ENCODE assay signal across 12 mouse cellular contexts in genomic region chr2:9880271-9880670, GRCm38 (mm10). TPM values are rescaled to one million over a fixed set of nuclear protein-coding genes. Genes with fewer than 3 reads are reported as not detected.
DNase-seq lines count a peak whose midpoint lies in the region; ATAC-seq and TF ChIP-seq lines count a peak whose summit lies in the region.
"Had no signal": no experiment of that assay in that cellular context is flagged by ENCODE, and none has a peak within 500 bp of the region (broad histone marks: within the 10 kb centered on the region; RNA-seq: fewer than 3 reads in every experiment).

No protein-coding gene starts in this region.

- peaks cover 15% of the 10 kb centered on the region for H3K4me1 ChIP-seq in heart, postnatal 0 days (ENCODE audit: control insufficient read depth, insufficient read depth)
- 0 out of 2 replicates have a peak, but pooled peaks cover 4% of the 10 kb centered on the region for H3K4me1 ChIP-seq in bone marrow macrophage, adult 2 months (ENCODE audit: control insufficient read depth, insufficient read depth, low read length)
- peaks cover 8% of the 10 kb centered on the region for H3K4me1 ChIP-seq in hindbrain, embryonic 11.5 days (replicated peaks; ENCODE audit: control insufficient read depth, insufficient read depth, low read length)
- peaks cover 19% of the 10 kb centered on the region for H3K4me1 ChIP-seq in midbrain, embryonic 11.5 days (ENCODE audit: control insufficient read depth, insufficient read depth, low read length)
- H3K4me1 ChIP-seq in forebrain, embryonic 14.5 days (ENCODE audit: control insufficient read depth, insufficient read depth, low read length): peaks cover 4% of the 10 kb centered on the region; the same call in 1 of the 2 replicates

- 18% methylated on average over 11 of the region's 11 CpGs for WGBS in heart, postnatal 0 days
- WGBS in hindbrain, embryonic 11.5 days: 4% methylated on average over 11 of the region's 11 CpGs
- WGBS in midbrain, embryonic 11.5 days: 3% methylated on average over 11 of the region's 11 CpGs
- 3% methylated on average over 11 of the region's 11 CpGs for WGBS in forebrain, embryonic 14.5 days

- no peak for ATAC-seq in heart, postnatal 0 days (ENCODE audit: insufficient read depth, low read depth)
- no peak for ATAC-seq in hindbrain, embryonic 11.5 days (ENCODE audit: low FRiP score)
- ATAC-seq in midbrain, embryonic 11.5 days (ENCODE audit: low FRiP score): no peak
- no peak for ATAC-seq in forebrain, embryonic 14.5 days

- TF ChIP-seq EP300 in heart, postnatal 0 days (IDR thresholded peaks at IDR 0.05; ENCODE audit: low read depth): no peak

- H3K27ac ChIP-seq in heart, postnatal 0 days (ENCODE audit: low read depth): no peak overlapping the region
- H3K27ac ChIP-seq in bone marrow macrophage, adult 2 months (ENCODE audit: insufficient read depth, low read depth, low read length): no peak overlapping the region
- H3K27ac ChIP-seq in hindbrain, embryonic 11.5 days (ENCODE audit: low read depth, low read length): no peak overlapping the region
- no peak overlapping the region for H3K27ac ChIP-seq in midbrain, embryonic 11.5 days (ENCODE audit: low read depth, low read length)
- H3K27ac ChIP-seq in forebrain, embryonic 14.5 days (ENCODE audit: low read depth, low read length): no peak overlapping the region

- TF ChIP-seq POLR2A in bone marrow macrophage, adult 2 months (IDR thresholded peaks at IDR 0.05; ENCODE audit: borderline replicate concordance, low read depth, low read length): no peak

- H3K36me3 ChIP-seq in heart, postnatal 0 days (replicated peaks; ENCODE audit: control insufficient read depth, insufficient read depth, low read length): no peaks in the 10 kb centered on the region
- no peaks in the 10 kb centered on the region for H3K36me3 ChIP-seq in hindbrain, embryonic 11.5 days (ENCODE audit: control insufficient read depth, insufficient read depth, low read length)
- no peaks in the 10 kb centered on the region for H3K36me3 ChIP-seq in midbrain, embryonic 11.5 days (ENCODE audit: control insufficient read depth, insufficient read depth, low read length)
- H3K36me3 ChIP-seq in forebrain, embryonic 14.5 days (ENCODE audit: control insufficient read depth, insufficient read depth, low read length): no peaks in the 10 kb centered on the region

- H3K9me3 ChIP-seq in heart, postnatal 0 days (replicated peaks; ENCODE audit: control insufficient read depth, low read length): no peaks in the 10 kb centered on the region
- H3K9me3 ChIP-seq in hindbrain, embryonic 11.5 days (ENCODE audit: control insufficient read depth, low read length): no peaks in the 10 kb centered on the region
- H3K9me3 ChIP-seq in midbrain, embryonic 11.5 days (ENCODE audit: control insufficient read depth, low read length): no peaks in the 10 kb centered on the region
- no peaks in the 10 kb centered on the region for H3K9me3 ChIP-seq in forebrain, embryonic 14.5 days (replicated peaks; ENCODE audit: control insufficient read depth, low read length)

- peak overlapping the region; percentile 74 for H3K4me3 ChIP-seq in heart, postnatal 0 days (ENCODE audit: low read depth, low read length)
- peak overlapping the region; percentile 62 for H3K4me3 ChIP-seq in bone marrow macrophage, adult 2 months (ENCODE audit: insufficient read depth, low read length)
- no peak overlapping the region for H3K4me3 ChIP-seq in hindbrain, embryonic 11.5 days (ENCODE audit: low read depth, low read length)
- no peak overlapping the region for H3K4me3 ChIP-seq in midbrain, embryonic 11.5 days (ENCODE audit: low read depth, low read length)
- H3K4me3 ChIP-seq in forebrain, embryonic 14.5 days (ENCODE audit: low read depth, low read length): no peak overlapping the region

- intact Hi-C loops in heart, postnatal 36 days (cut with DNase I): loop anchor here (10.0 kb wide), 1 partner anchor 1205 kb away; no protein-coding TSS in a partner anchor

- DNase-seq in heart, postnatal 0 days (ENCODE audit: low spot score): no peak
- no peak for DNase-seq in heart, postnatal 36 days
- peak; percentile 36 for DNase-seq in hindbrain, embryonic 11.5 days (ENCODE audit: low spot score)
- DNase-seq in midbrain, embryonic 11.5 days (ENCODE audit: low spot score, missing footprints): peak; percentile 92
- no peak for DNase-seq in layer of hippocampus, postnatal 25 days (ENCODE audit: extremely low spot score in 1 of 2, low spot score in 1 of 2)
- DNase-seq in forebrain, embryonic 14.5 days (ENCODE audit: low spot score): no peak
- no peak for DNase-seq in left cerebral cortex, adult 8-10 months (ENCODE audit: low spot score in 2 of 2)

- no peak overlapping the region for H3K9ac ChIP-seq in heart, postnatal 0 days (replicated peaks; ENCODE audit: low read depth, low read length)
- H3K9ac ChIP-seq in hindbrain, embryonic 11.5 days (ENCODE audit: low read depth, low read length): no peak overlapping the region
- H3K9ac ChIP-seq in midbrain, embryonic 11.5 days (ENCODE audit: low read length): no peak overlapping the region
- H3K9ac ChIP-seq in forebrain, embryonic 14.5 days (ENCODE audit: low read length): no peak overlapping the region

- TF ChIP-seq CTCF in heart, postnatal 0 days (IDR thresholded peaks at IDR 0.05; ENCODE audit: low read depth): no peak
- no peak for TF ChIP-seq CTCF in bone marrow macrophage, adult 2 months (IDR thresholded peaks at IDR 0.05; ENCODE audit: low read depth, low read length)

- H3K4me2 ChIP-seq in heart, postnatal 0 days (ENCODE audit: low read depth, low read length): peak overlapping the region; percentile 99
- H3K4me2 ChIP-seq in hindbrain, embryonic 11.5 days (replicated peaks; ENCODE audit: low read depth, low read length): no peak overlapping the region
- peak overlapping the region; percentile 60 for H3K4me2 ChIP-seq in midbrain, embryonic 11.5 days
- no peak overlapping the region for H3K4me2 ChIP-seq in forebrain, embryonic 14.5 days (ENCODE audit: low read length)

- H3K27me3 ChIP-seq in heart, postnatal 0 days (ENCODE audit: control insufficient read depth, insufficient read depth, low read length): peaks cover 95% of the 10 kb centered on the region
- peaks cover 84% of the 10 kb centered on the region for H3K27me3 ChIP-seq in hindbrain, embryonic 11.5 days (ENCODE audit: control insufficient read depth, insufficient read depth, low read length)
- H3K27me3 ChIP-seq in midbrain, embryonic 11.5 days (ENCODE audit: control insufficient read depth, insufficient read depth, low read length): peaks cover 86% of the 10 kb centered on the region
- H3K27me3 ChIP-seq in forebrain, embryonic 14.5 days (replicated peaks; ENCODE audit: control insufficient read depth, insufficient read depth, low read length): peaks cover 87% of the 10 kb centered on the region

RNA-seq across cellular contexts. Expression of gene 4930412O13Rik, which starts 0.8 kb away (rescaled TPM):
- total RNA-seq in heart, postnatal 0 days (2014; rRNA removed; ENCODE audit: low replicate concordance): not detected in 2 replicates
- not detected in 2 replicates for polyA plus RNA-seq in heart, postnatal 0 days (2015; fragmentation: Nextera tagmentation; extraction: Ambion mirVana)
- total RNA-seq in heart, postnatal 36 days (2021): not detected
- polyA plus RNA-seq in bone marrow macrophage, adult 2 months (2012; ENCODE audit: insufficient read depth, insufficient read length, missing spikeins): not detected in 2 replicates
- 0.24 and 0.71 TPM in 2 replicates for polyA plus RNA-seq in hindbrain, embryonic 11.5 days (2014; fragmentation: Nextera tagmentation; extraction: Ambion mirVana)
- polyA plus RNA-seq in midbrain, embryonic 11.5 days (2014; fragmentation: Nextera tagmentation; extraction: Ambion mirVana): 0.20 and 1.2 TPM in 2 replicates
- total RNA-seq in layer of hippocampus, postnatal 25 days (2021): not detected
- 0.19 TPM in 1 of 2 replicates, not detected in the other for polyA plus RNA-seq in forebrain, embryonic 14.5 days (2014; fragmentation: Nextera tagmentation; extraction: Ambion mirVana)
- not detected for total RNA-seq in left cerebral cortex, adult 8-10 months (2022)
- total RNA-seq: left cerebral cortex, postnatal 25 days had no signal
- polyA plus RNA-seq: intestine, embryonic 14.5 days; small intestine, adult 2 months had no signal

RNA-seq across cellular contexts. Expression of gene 9230102O04Rik, which starts 9.1 kb away (rescaled TPM):
- not detected in 2 replicates for total RNA-seq in heart, postnatal 0 days (2014; rRNA removed; ENCODE audit: low replicate concordance)
- polyA plus RNA-seq in heart, postnatal 0 days (2015; fragmentation: Nextera tagmentation; extraction: Ambion mirVana): not detected in 2 replicates
- not detected for total RNA-seq in heart, postnatal 36 days (2021)
- polyA plus RNA-seq in bone marrow macrophage, adult 2 months (2012; ENCODE audit: insufficient read depth, insufficient read length, missing spikeins): not detected in 2 replicates
- polyA plus RNA-seq in hindbrain, embryonic 11.5 days (2014; fragmentation: Nextera tagmentation; extraction: Ambion mirVana): 1.6 and 3.3 TPM in 2 replicates
- 1.4 and 1.6 TPM in 2 replicates for polyA plus RNA-seq in midbrain, embryonic 11.5 days (2014; fragmentation: Nextera tagmentation; extraction: Ambion mirVana)
- total RNA-seq in layer of hippocampus, postnatal 25 days (2021): not detected
- 0.24 TPM in 1 of 2 replicates, not detected in the other for polyA plus RNA-seq in forebrain, embryonic 14.5 days (2014; fragmentation: Nextera tagmentation; extraction: Ambion mirVana)
- total RNA-seq in left cerebral cortex, adult 8-10 months (2022): not detected
- total RNA-seq: adrenal gland, adult 18-20 months; left cerebral cortex, postnatal 25 days had no signal
- polyA plus RNA-seq: intestine, embryonic 14.5 days; small intestine, adult 2 months had no signal

RNA-seq across cellular contexts. Expression of gene Gata3, which starts 9.6 kb away (rescaled TPM):
- total RNA-seq in heart, postnatal 0 days (2014; rRNA removed; ENCODE audit: low replicate concordance): 0.89 TPM in 1 of 2 replicates, not detected in the other
- 0.83 and 0.93 TPM in 2 replicates for polyA plus RNA-seq in heart, postnatal 0 days (2015; fragmentation: Nextera tagmentation; extraction: Ambion mirVana)
- total RNA-seq in heart, postnatal 36 days (2021): 1 to 10 TPM in 1 of 2 experiments, under 1 TPM in 1; 0.47 to 2.2 TPM
- polyA plus RNA-seq in bone marrow macrophage, adult 2 months (2012; ENCODE audit: insufficient read depth, insufficient read length, missing spikeins): 1.9 TPM in 1 of 2 replicates, not detected in the other
- 18.6 and 22.9 TPM in 2 replicates for polyA plus RNA-seq in hindbrain, embryonic 11.5 days (2014; fragmentation: Nextera tagmentation; extraction: Ambion mirVana)
- polyA plus RNA-seq in midbrain, embryonic 11.5 days (2014; fragmentation: Nextera tagmentation; extraction: Ambion mirVana): 34.1 and 34.8 TPM in 2 replicates
- total RNA-seq in layer of hippocampus, postnatal 25 days (2021): not detected
- 1.4 and 2.2 TPM in 2 replicates for polyA plus RNA-seq in forebrain, embryonic 14.5 days (2014; fragmentation: Nextera tagmentation; extraction: Ambion mirVana)
- total RNA-seq in left cerebral cortex, adult 8-10 months (2022): 1 to 10 TPM in 1 of 4 experiments, under 1 TPM in 1, not detected in 2; 0.28 to 1.4 TPM
- total RNA-seq: left cerebral cortex, postnatal 25 days had no signal

Comparison
In these comparisons a context has a peak if more than half of its experiments do, and no peak if none do; other contexts are left out.
1. DNase-seq: peak in hindbrain, embryonic 11.5 days (single experiment) and midbrain, embryonic 11.5 days (single experiment); none in heart, postnatal 0 days (single experiment), heart, postnatal 36 days (0 of 2), layer of hippocampus, postnatal 25 days (0 of 2), forebrain, embryonic 14.5 days (single experiment) and left cerebral cortex, adult 8-10 months (0 of 2).
2. H3K4me2 ChIP-seq: peak in heart, postnatal 0 days (single experiment) and midbrain, embryonic 11.5 days (single experiment); none in hindbrain, embryonic 11.5 days (single experiment) and forebrain, embryonic 14.5 days (single experiment).
3. H3K4me3 ChIP-seq: peak in heart, postnatal 0 days (single experiment) and bone marrow macrophage, adult 2 months (single experiment); none in hindbrain, embryonic 11.5 days (single experiment), midbrain, embryonic 11.5 days (single experiment) and forebrain, embryonic 14.5 days (single experiment).